Mouse (Mus musculus): Measurements from ENCODE around the gene Csnk1d. TPM values are rescaled to one million over a fixed set of nuclear protein-coding genes. Genes with fewer than 3 reads are reported as not detected.
A peak's percentile ranks its signal among the peaks of the same experiment; 100 is the strongest.

Gene Csnk1d
- total RNA-seq, 2 experiments from 2014 or later: 49.2 to 55.1 TPM

GRCm38 (mm10) chr11:120951731-120952730 is 39.1 kb downstream of the Csnk1d start:
- DNase-seq: no peak

GRCm38 (mm10) chr11:120951237-120951636 is 39.9 kb downstream of the Csnk1d start:
- no peak for DNase-seq

- DNase-seq: peak; percentile 93 to 96
Observed at GRCm38 (mm10) chr11:120950281-120951202, 40.6 kb downstream of the Csnk1d start.

- DNase-seq: no peak
Observed at GRCm38 (mm10) chr11:120949863-120950262, 41.3 kb downstream of the Csnk1d start.

GRCm38 (mm10) chr11:120948861-120949851 is 42.0 kb downstream of the Csnk1d start:
- DNase-seq: peak; percentile 45 to 48

- DNase-seq: no peak
Observed at GRCm38 (mm10) chr11:120948328-120948727, 42.8 kb downstream of the Csnk1d start, which contains the start of gene Slc16a3. Slc16a3 (plus strand) TSS chr11:120948480.

GRCm38 (mm10) chr11:120945926-120946325 is 45.2 kb downstream of the Csnk1d start:
- no peak for DNase-seq

GRCm38 (mm10) chr11:120945266-120945665 is 45.9 kb downstream of the Csnk1d start:
- no peak for DNase-seq

- DNase-seq: no peak
Observed at GRCm38 (mm10) chr11:120940959-120941358, 50.2 kb downstream of the Csnk1d start.

- no peak for DNase-seq
Observed at GRCm38 (mm10) chr11:120939712-120940341, 51.3 kb downstream of the Csnk1d start.

- DNase-seq: no peak
Observed at GRCm38 (mm10) chr11:120938795-120939194, 52.3 kb downstream of the Csnk1d start.

GRCm38 (mm10) chr11:120937976-120938375 is 53.2 kb downstream of the Csnk1d start:
- no peak for DNase-seq

GRCm38 (mm10) chr11:120932564-120933398 is 58.3 kb downstream of the Csnk1d start, which contains the start of gene Ccdc57:
Ccdc57 (minus strand) TSS chr11:120932872.
- peak; percentile 88 to 96 for DNase-seq

GRCm38 (mm10) chr11:120931479-120931878 is 59.7 kb downstream of the Csnk1d start:
- DNase-seq: no peak

GRCm38 (mm10) chr11:120928468-120928867 is 62.7 kb downstream of the Csnk1d start:
- no peak for DNase-seq

GRCm38 (mm10) chr11:120922528-120922927 is 68.6 kb downstream of the Csnk1d start:
- DNase-seq: no peak

- no peak for DNase-seq
Observed at GRCm38 (mm10) chr11:120917756-120918155, 73.4 kb downstream of the Csnk1d start.

GRCm38 (mm10) chr11:120916477-120916876 is 74.7 kb downstream of the Csnk1d start:
- DNase-seq: no peak

- no peak for DNase-seq
Observed at GRCm38 (mm10) chr11:120913796-120914195, 77.3 kb downstream of the Csnk1d start.
